ENCODE assay signal across 18 mouse cellular contexts in genomic region chr2:91139311-91139710, GRCm38 (mm10). TPM values are rescaled to one million over a fixed set of nuclear protein-coding genes. Genes with fewer than 3 reads are reported as not detected.
"Had no signal": no experiment of that assay in that cellular context is flagged by ENCODE, and none has a peak within 500 bp of the region (broad histone marks: within the 10 kb centered on the region; RNA-seq: fewer than 3 reads in every experiment).

No protein-coding gene starts in this region.

- H3K4me2 ChIP-seq: limb, embryonic 12.5 days; liver, embryonic 13.5 days; lung, embryonic 15.5 days; midbrain, embryonic 12.5 days; neural tube, embryonic 15.5 days had no signal

- H3K4me3 ChIP-seq: limb, embryonic 12.5 days; liver, embryonic 13.5 days; lung, embryonic 15.5 days; megakaryocyte, embryonic 14.5 days; midbrain, embryonic 12.5 days; neural tube, embryonic 15.5 days had no signal

- H3K27ac ChIP-seq: limb, embryonic 12.5 days; liver, embryonic 13.5 days; lung, embryonic 15.5 days; macrophage; midbrain, embryonic 12.5 days; neural tube, embryonic 15.5 days had no signal

- H3K9me3 ChIP-seq: limb, embryonic 12.5 days; liver, embryonic 13.5 days; lung, embryonic 15.5 days; megakaryocyte, embryonic 14.5 days; midbrain, embryonic 12.5 days; neural tube, embryonic 15.5 days had no signal

- H3K27me3 ChIP-seq: limb, embryonic 12.5 days; liver, embryonic 13.5 days; lung, embryonic 15.5 days; midbrain, embryonic 12.5 days; neural tube, embryonic 15.5 days had no signal

- H3K4me1 ChIP-seq: limb, embryonic 12.5 days; lung, embryonic 15.5 days; midbrain, embryonic 12.5 days; neural tube, embryonic 15.5 days had no signal

- DNase-seq: kidney, postnatal 25 days; layer of hippocampus, adult 9-11 months; layer of hippocampus, postnatal 36 days; liver; liver, embryonic 13.5 days; liver, postnatal 0 days; lung, postnatal 14 days; right cerebral cortex, adult 18-20 months; right cerebral cortex, postnatal 25 days; thymus, adult 18-20 months; thymus, postnatal 14 days had no signal

- ATAC-seq: liver, postnatal 0 days; midbrain, embryonic 16.5 days had no signal

- H3K9ac ChIP-seq: limb, embryonic 12.5 days; liver, embryonic 13.5 days; liver, postnatal 0 days; lung, embryonic 15.5 days; midbrain, embryonic 12.5 days; neural tube, embryonic 15.5 days had no signal

RNA-seq across cellular contexts. Expression of gene Mybpc3, which starts 21.4 kb away (rescaled TPM):
- polyA plus RNA-seq: neural tube, embryonic 15.5 days had no signal
